Mouse (Mus musculus) gastrocnemius, adult 2 months (tissue): ENCODE results near the gene Raly. TPM values are rescaled to one million over a fixed set of nuclear protein-coding genes. Genes with fewer than 3 reads are reported as not detected.
A peak's percentile ranks its signal among the peaks of the same experiment; 100 is the strongest.

Source experiments
- DNase-seq: peaks from one replicate; pipeline ENCODE4 v3.0.0; 2022
- H3K27ac ChIP-seq: fragments of 200-600 bp; 2 replicates; pipeline ENCODE4 v1.8.1; 2022; ENCODE audit warnings: mild to moderate bottlenecking
- H3K4me3 ChIP-seq: fragments of 200-600 bp; 2 replicates; pipeline ENCODE4 v1.8.1; 2022; ENCODE audit warnings: mild to moderate bottlenecking, moderate library complexity
- CTCF ChIP-seq: fragments of 200-600 bp; IDR thresholded peaks from 2 replicates; pipeline ENCODE4 v1.8.1; 2022; ENCODE audit warnings: antibody characterized with exemption, mild to moderate bottlenecking, moderate library complexity
- intact Hi-C: fragments of 180-260 bp; cut with DNase I; formaldehyde crosslinking; loops from one replicate; pipeline ENCODE4 v1.15.1; 2025
- total RNA-seq, 2 experiments: library from RNA; stranded (reverse); gene quantifications; 2 replicates each; pipeline ENCODE4 v1.2.3; 2021

The Raly gene
- total RNA-seq, 2 experiments from 2014 or later = 62.5 to 70.7 TPM

DNA sequence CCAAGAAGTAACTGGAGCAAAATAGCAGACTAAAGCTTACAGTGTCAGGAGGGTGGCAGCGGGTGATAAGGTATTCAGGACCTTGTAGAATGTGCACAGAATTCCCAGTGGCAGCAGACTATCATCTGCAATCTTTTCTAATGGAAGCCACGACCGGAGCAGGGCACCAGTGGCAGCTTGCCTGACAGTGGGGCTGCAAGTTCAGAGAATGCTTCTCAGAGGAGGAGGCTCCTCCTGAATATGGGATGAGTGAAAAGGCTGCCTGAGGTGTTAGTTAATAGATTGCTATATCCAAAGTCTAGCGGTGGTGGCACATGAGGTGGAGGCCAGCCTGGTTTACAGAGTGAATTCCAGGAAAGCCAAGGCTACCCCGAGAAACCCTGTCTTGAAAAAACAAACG lies 1.5 kb upstream of the Raly start:
- no peak overlapping the region for H3K4me3 ChIP-seq
- intact Hi-C loops = no loop called here
- no peak for TF ChIP-seq CTCF
- no peak overlapping the region for H3K27ac ChIP-seq
- no peak for DNase-seq

DNA sequence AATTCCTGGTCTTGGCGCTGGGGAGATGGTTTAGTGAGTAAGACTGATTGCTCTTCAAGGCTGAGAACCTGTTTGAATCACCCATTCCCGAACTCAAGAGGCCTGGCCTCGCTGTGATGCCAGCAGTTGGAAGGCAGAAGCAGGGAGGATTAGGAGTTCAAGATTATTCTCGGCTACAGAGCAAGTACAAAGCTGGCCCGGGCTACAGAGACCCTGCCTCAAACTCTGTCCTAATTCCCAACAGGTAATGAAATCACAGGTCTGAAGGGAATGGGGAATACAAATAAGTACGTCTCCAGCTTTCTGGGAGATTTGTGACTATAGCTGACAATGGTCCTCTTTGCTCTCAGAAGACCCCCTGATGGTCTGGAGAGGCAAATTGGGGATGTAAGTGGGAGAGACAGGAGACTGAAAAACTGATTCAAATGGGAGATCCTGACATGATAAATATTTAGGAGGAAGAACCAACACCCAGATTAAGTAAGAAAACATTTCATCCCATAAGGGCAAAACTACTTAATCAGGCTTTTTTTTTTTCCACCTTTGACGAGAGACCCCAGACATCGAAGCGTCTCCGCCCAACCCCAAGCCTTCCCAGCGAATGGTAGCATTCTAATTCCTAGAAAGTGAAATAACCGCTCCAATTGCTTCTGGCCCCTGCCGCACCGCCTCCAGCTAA lies 780 bp upstream of the Raly start:
- no peak for DNase-seq
- intact Hi-C loops = loop anchor here (5.0 kb wide), 1 partner anchor 67 kb away; no protein-coding TSS in a partner anchor
- peak overlapping the region; percentile 100 for H3K4me3 ChIP-seq
- TF ChIP-seq CTCF = no peak
- H3K27ac ChIP-seq = peak overlapping the region; percentile 98

DNA sequence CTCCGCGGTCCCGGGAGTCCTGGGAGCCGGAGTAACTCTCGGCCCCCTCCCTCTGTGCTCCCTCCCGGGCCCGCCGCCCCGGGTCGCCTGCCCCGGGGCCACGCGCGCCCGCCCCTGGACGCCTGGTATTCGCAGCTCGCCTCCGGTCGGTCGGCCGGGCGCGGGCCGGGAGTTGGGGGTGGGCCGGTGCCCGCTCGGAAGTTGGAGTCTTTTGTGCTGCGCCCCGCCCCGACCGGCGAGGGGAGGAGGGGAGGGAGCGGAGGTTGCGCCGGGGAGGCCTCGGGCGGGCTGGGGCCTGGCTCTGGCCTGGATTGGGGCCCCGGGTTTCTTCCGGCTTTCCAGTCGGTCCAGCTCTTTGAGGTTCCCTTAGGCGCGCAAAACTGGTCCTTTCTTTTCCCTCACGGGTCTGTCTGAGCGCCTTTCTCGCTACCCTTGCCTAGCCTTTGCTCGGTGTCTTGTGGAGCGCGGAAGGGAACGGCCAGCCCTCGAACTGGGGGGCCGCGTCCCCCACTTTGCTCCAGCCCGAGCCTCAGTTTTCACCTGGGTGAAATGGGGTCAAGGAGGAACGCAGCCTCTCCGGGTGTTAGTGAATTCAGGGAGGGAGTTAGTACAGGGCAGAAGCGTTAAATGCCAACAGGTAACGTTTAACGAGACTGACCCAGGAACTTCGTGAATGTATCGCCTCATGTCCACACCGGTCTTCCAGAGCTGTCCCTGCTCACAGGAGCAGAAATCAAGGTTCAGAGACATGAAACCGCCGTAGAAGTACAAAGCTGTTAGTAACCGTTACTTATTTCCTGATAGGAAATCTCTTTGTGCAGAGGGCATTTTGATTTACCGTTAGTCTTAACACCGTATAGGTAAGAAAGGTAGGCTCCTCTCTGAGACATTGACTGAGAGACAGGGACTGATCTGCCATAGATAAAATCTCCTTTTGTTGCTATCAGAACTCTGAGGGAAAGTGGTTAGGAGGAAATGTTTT lies 1.1 kb downstream of the Raly start:
- TF ChIP-seq CTCF = no peak
- intact Hi-C loops = loop anchor here (5.0 kb wide), 1 partner anchor 65 kb away; no protein-coding TSS in a partner anchor
- Histone ChIP-seq H3K27ac (peak overlapping the region; percentile 98), H3K4me3 (peak overlapping the region; percentile 100)
- DNase-seq = peak; percentile 91

DNA sequence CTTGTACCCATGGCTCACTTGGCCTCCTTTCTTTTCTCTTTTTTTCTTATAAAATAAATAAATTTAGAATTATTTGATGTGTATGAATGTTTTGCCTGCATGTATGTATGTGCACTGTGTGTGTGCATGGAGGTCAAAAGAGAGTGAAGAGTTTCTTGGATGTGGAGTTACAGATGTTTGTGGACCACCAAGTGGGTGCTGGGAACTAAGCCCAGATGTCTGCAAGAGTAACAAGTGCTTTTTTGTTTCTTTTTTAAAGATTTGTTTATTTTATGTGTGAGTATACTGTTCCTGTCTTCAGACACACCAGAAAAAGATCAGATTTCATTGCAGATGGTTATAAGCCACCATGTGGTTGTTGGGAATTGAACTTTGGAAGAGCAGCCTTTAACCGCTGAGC lies 12.5 kb downstream of the Raly start:
- intact Hi-C loops = no loop called here
- no peak for DNase-seq
- H3K27ac ChIP-seq = no peak overlapping the region

DNA sequence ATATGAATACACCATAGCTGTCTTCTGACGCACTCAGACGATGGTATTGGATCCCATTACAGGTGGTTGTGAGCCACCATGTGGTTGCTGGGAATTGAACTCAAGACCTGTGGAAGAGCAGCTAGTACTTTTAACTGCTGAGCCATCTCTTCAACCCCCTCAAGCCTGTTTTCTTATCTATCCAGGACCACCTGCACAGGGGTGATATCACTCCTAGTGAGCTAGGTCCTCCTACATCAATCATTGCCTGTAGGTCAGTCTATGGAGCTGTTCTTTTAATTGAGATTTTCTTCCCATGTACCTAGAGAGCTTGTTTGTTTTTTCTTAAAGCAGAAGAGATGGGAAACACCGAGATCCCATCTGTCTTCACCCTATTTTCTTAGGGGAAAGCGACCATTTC lies 12.9 kb downstream of the Raly start:
- no peak overlapping the region for H3K27ac ChIP-seq
- no peak for DNase-seq
- intact Hi-C loops = no loop called here
- no peak overlapping the region for H3K4me3 ChIP-seq
- no peak for TF ChIP-seq CTCF

More for the DNA sequence above, 12.5 kb downstream of the Raly start:
- TF ChIP-seq CTCF = no peak
- H3K4me3 ChIP-seq = no peak overlapping the region

DNA sequence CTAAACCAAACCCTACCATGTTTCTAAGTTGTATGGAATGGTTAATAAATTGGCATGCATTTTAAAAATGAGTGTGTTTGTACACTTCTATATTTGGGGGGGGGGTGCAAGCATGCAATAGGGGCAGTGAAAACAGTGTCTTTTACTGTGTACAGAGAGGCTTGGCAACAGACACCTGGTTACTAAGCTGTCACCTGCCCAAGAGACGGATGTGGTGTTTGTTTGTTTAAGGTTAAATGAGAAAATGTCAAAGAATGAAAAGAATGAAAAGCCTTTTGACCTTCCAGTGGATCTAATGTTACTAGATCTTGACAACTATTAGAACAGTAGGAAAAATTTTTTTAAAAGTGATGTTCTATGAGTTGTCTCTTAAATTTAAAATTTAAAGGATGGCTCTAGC lies 16.8 kb downstream of the Raly start:
- Histone ChIP-seq H3K27ac (no peak overlapping the region), H3K4me3 (no peak overlapping the region)
- no peak for DNase-seq
- no peak for TF ChIP-seq CTCF
- intact Hi-C loops = no loop called here

DNA sequence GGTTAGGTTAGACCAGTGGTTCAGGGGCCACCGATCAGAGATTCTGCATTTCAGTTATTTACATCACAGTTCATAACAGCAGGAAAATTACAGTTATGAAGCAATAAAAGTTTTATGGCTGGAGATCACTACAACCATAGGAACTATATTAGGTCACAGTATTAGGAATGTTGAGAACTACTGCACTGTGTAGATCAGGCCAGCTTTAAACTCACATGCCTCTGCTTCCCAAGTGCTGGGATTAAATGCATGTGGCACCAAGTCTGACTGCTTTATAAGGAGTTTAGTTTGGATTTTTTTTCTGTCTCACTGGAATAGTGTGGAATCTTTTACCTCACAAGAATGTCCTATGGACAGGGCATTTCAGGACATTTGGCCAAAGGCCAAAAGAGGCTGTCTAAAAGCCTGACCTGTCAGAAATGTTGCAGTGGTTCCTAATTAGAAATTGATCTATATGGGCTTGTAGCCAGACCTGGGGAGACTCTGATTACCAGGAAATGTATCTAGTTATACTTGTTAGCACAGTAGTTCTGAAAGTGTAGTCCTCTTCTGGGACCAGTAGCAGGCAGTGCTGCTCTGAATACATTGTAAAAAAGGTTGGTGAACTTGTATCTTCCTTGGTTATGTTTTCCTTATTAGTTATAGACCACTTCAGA lies 18.3 kb downstream of the Raly start:
- intact Hi-C loops = no loop called here
- peak; percentile 38 for DNase-seq

DNA sequence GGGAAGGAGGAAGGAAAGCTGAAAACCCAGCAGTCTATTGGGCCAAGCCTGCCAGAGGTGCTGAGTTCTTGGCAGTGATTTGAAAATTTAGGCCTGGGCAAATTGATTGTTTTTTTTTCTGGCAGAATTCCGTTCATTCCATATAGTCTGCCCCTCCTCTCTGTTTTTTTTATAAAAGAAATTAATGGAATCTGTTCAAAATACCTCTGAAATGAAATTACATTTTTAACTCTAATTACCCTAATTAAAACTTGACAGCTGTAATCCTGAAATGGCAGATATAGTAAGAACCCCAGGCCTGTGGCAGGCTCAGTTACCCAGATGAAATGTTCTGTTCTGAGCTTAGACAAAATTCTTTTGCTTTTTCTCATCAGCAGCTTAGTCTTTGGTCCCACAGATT lies 19.9 kb downstream of the Raly start:
- intact Hi-C loops = no loop called here
- no peak overlapping the region for H3K27ac ChIP-seq
- no peak overlapping the region for H3K4me3 ChIP-seq
- DNase-seq = no peak
- TF ChIP-seq CTCF = no peak

More for the DNA sequence above, 18.3 kb downstream of the Raly start:
- no peak overlapping the region for H3K4me3 ChIP-seq
- peak; percentile 38; the same call in 1 of the 2 replicates for TF ChIP-seq CTCF
- peak overlapping the region; percentile 70 for H3K27ac ChIP-seq

DNA sequence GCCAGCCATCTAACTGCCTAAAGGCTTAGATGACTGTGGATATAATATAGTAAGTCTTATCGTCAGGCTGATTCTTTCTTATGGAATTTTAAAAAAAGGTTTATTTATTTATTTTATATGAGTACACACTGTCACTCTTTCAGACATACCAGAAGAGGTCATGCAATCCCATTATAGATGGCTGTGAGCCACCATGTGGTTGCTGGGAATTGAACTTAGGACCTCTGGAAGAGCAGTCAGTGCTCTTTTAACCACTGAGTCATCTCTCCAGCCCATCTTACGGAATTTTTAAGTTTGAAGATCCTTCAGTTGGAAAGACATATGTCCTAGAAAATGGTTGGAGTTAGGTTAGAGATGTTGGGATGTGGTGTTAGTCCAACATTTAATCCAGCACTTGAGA lies 22.5 kb downstream of the Raly start:
- intact Hi-C loops = no loop called here
- H3K27ac ChIP-seq = no peak overlapping the region
- TF ChIP-seq CTCF = no peak
- H3K4me3 ChIP-seq = no peak overlapping the region
- no peak for DNase-seq

DNA sequence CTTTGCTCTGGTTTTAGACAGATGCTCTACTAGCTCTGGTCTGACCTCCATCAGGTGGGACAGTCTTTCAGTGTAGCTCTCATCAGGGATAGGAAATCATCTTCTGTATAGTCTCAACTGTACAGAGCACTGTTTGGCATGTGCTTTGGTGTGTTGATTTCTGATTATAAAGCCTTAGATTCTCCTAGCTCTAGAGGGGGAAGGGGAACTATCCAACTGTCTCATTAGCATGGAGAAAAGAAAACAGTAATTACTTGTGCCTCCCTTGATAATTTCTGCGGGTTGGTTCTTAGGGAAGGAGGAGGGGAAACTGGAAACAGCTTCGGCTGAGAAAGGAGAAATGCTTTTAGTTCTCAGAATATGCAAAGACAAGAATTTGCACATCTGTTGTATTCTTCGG lies 26.2 kb downstream of the Raly start:
- H3K4me3 ChIP-seq = no peak overlapping the region
- no peak for TF ChIP-seq CTCF
- intact Hi-C loops = loop anchor here (5.0 kb wide), 1 partner anchor 35 kb away; no protein-coding TSS in a partner anchor
- no peak overlapping the region for H3K27ac ChIP-seq
- DNase-seq = no peak

DNA sequence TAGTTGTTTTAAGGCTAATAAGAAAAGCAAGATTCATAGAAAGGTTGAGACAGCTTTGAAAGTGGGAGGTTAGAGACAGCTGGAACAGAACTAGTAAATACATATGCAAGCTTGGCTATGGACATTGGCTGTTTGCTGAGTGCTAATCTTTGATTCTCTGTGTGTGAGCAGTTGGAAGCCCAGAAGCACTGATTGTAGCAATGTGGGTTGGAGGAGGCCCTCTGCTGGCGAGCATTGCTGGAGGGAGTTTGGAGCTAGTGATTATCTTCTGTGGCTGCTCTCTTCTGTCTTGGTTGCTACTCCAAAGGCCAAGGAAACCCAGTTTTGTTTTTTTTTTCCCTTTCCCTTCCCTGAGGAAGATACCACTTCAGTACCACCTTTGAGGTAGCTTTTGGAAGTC lies 26.9 kb downstream of the Raly start:
- peak; percentile 57 for DNase-seq
- Histone ChIP-seq H3K27ac (no peak overlapping the region), H3K4me3 (no peak overlapping the region)
- TF ChIP-seq CTCF = peak; percentile 61
- intact Hi-C loops = loop anchor here (5.0 kb wide), 1 partner anchor 35 kb away; no protein-coding TSS in a partner anchor

DNA sequence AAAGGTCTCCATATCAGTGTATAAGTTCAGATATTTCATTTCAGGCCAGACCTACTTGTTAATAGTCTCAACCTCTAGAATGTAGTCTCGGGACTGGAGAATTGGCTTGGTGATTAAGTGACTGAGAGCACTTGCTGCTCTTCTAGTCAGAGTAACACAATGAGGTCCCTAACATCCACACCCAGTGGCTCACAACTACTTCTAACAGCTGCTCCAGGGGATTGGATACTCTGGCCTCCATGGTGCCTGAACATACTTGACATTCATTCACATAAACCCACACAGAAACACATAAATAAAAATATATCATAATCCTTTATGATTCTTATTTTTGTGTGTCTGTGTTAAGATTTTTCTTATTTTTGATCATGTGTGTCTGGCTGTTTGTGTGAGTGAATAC lies 27.7 kb downstream of the Raly start:
- intact Hi-C loops = loop anchor here (5.0 kb wide), 1 partner anchor 34 kb away; no protein-coding TSS in a partner anchor
- no peak for TF ChIP-seq CTCF
- DNase-seq = no peak
- Histone ChIP-seq H3K4me3 (no peak overlapping the region), H3K27ac (no peak overlapping the region)
